Mouse (Mus musculus): ENCODE data around the gene Ubald1. TPM values are rescaled to one million over a fixed set of nuclear protein-coding genes. Genes with fewer than 3 reads are reported as not detected.
A peak's percentile ranks its signal among the peaks of the same experiment; 100 is the strongest.

Gene Ubald1
- polyA plus RNA-seq, 1 experiment from 2014 or later: 46.1 TPM

DNA sequence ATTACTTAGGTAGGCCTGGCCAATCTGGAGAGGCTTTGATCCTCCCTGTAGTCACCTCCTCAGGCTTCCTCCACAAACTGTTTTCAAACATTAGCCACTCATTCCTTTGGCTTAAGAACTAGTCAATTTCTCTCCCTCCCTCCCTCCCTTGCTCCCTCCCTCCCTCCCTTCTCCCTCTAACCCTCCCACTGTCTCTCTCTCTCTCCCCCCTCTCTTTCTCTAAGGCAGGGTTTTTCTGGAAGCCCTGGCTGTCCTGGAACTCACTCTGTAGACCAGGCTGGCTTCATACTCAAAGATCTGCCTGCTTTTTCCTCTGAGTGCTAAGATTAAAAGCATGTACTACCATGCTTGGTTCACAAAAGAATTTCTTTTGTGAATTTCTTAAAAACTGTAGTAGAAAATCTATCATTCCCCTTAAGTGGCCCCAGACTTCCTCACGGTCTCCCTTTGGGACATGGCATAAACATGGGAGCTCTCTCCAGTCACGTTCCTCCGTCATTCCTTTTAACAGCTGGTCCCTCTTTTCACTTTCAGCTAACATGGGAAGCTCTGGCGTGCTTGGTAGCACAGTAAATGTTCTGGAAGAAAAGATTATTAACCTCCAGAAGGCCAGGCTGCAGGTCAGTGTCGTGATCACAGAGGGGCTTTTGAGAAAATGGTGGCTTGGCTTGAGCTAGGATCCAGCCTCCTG, 29.0 kb downstream of the Ubald1 start:
- Histone ChIP-seq H3K36me3 (ENCODE audit: control insufficient read depth, insufficient read depth, low read length) (no peaks in the 10 kb centered on the region), H3K9ac (replicated peaks; ENCODE audit: low read depth, low read length) (no peak overlapping the region), H3K27ac (ENCODE audit: low read length) (peak overlapping the region; percentile 53; the same call in 1 of the 2 replicates), H3K4me3 (ENCODE audit: low read depth, low read length) (no peak overlapping the region), H3K27me3 (ENCODE audit: control insufficient read depth, insufficient read depth, low read length) (no peaks in the 10 kb centered on the region), H3K4me1 (ENCODE audit: control insufficient read depth, insufficient read depth, low read length) (peaks cover 7% of the 10 kb centered on the region; the same call in 1 of the 2 replicates), H3K9me3 (ENCODE audit: control insufficient read depth, low read depth, low read length) (no peaks in the 10 kb centered on the region), H3K4me2 (replicated peaks; ENCODE audit: low read depth, low read length) (no peak overlapping the region)
- no peak for ATAC-seq (ENCODE audit: insufficient number of reproducible peaks, insufficient read depth, low FRiP score, low read depth)
- WGBS: 37% methylated on average over 5 of the region's 5 CpGs

GRCm38 (mm10) chr16:4850361-4850760, 29.8 kb downstream of the Ubald1 start:
- H3K27ac ChIP-seq (ENCODE audit: low read length): peak overlapping the region; percentile 53; the same call in 1 of the 2 replicates

DNA sequence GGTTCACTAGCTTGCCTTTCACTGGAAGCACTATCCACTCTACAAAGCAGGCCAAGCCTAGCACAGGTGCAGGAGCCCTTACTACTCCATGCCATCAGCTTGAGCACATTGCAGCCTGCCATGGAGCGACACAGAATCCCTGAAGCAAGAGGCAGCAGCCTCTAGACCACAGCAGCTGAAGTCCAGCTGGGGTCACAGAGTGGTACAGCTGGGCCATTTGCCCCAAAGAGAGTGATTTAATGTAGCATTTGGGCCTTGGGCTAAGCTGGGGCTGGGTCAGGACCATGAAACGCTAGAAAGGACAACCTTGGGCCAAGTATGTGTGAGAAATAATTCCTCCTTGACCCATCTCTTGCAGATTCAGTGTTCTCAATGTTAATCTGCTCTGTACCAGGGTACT, 32.0 kb downstream of the Ubald1 start:
- no peak overlapping the region for H3K4me3 ChIP-seq (ENCODE audit: low read depth, low read length)
- H3K4me1 ChIP-seq (ENCODE audit: control insufficient read depth, insufficient read depth, low read length): peaks cover 7% of the 10 kb centered on the region; the same call in 1 of the 2 replicates
- no peaks in the 10 kb centered on the region for H3K27me3 ChIP-seq (ENCODE audit: control insufficient read depth, insufficient read depth, low read length)
- no peaks in the 10 kb centered on the region for H3K36me3 ChIP-seq (ENCODE audit: control insufficient read depth, insufficient read depth, low read length)
- no peak overlapping the region for H3K9ac ChIP-seq (replicated peaks; ENCODE audit: low read depth, low read length)
- ATAC-seq (ENCODE audit: insufficient number of reproducible peaks, insufficient read depth, low FRiP score, low read depth): no peak
- WGBS: 86% methylated on average over 2 of the region's 2 CpGs
- H3K4me2 ChIP-seq (replicated peaks; ENCODE audit: low read depth, low read length): no peak overlapping the region
- H3K27ac ChIP-seq (ENCODE audit: low read length): no peak overlapping the region
- no peaks in the 10 kb centered on the region for H3K9me3 ChIP-seq (ENCODE audit: control insufficient read depth, low read depth, low read length)

More at GRCm38 (mm10) chr16:4850361-4850760, 29.8 kb downstream of the Ubald1 start:
- Histone ChIP-seq H3K9ac (replicated peaks; ENCODE audit: low read depth, low read length) (no peak overlapping the region), H3K27me3 (ENCODE audit: control insufficient read depth, insufficient read depth, low read length) (no peaks in the 10 kb centered on the region), H3K4me1 (ENCODE audit: control insufficient read depth, insufficient read depth, low read length) (peaks cover 7% of the 10 kb centered on the region; the same call in 1 of the 2 replicates), H3K9me3 (ENCODE audit: control insufficient read depth, low read depth, low read length) (no peaks in the 10 kb centered on the region), H3K4me3 (ENCODE audit: low read depth, low read length) (no peak overlapping the region), H3K4me2 (replicated peaks; ENCODE audit: low read depth, low read length) (no peak overlapping the region), H3K36me3 (ENCODE audit: control insufficient read depth, insufficient read depth, low read length) (no peaks in the 10 kb centered on the region)
- WGBS: 69% methylated on average over 7 of the region's 7 CpGs
- ATAC-seq (ENCODE audit: insufficient number of reproducible peaks, insufficient read depth, low FRiP score, low read depth): no peak

DNA sequence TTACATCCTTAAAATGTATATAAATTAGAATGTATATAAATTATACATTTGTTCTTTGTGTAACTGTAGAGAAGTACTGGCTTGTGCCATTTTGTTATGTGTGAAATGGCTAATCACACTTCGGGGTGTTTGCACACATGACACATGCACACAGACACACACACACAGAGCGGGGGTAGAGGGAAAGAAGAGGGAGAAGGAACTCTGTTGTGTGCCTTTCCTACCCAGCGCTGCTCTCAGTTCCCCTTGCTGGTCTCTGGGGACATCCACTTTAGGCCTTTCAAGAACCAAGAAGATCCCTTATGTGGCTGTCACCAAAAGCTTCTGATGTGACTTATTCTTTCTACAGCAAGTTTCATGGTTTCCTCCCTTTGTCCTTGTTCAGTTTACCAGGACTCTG, 33.1 kb downstream of the Ubald1 start:
- Histone ChIP-seq H3K4me1 (ENCODE audit: control insufficient read depth, insufficient read depth, low read length) (peaks cover 7% of the 10 kb centered on the region; the same call in 1 of the 2 replicates), H3K4me3 (ENCODE audit: low read depth, low read length) (no peak overlapping the region), H3K27ac (ENCODE audit: low read length) (no peak overlapping the region), H3K27me3 (ENCODE audit: control insufficient read depth, insufficient read depth, low read length) (no peaks in the 10 kb centered on the region), H3K36me3 (ENCODE audit: control insufficient read depth, insufficient read depth, low read length) (no peaks in the 10 kb centered on the region), H3K9me3 (ENCODE audit: control insufficient read depth, low read depth, low read length) (no peaks in the 10 kb centered on the region), H3K9ac (replicated peaks; ENCODE audit: low read depth, low read length) (no peak overlapping the region), H3K4me2 (replicated peaks; ENCODE audit: low read depth, low read length) (no peak overlapping the region)
- WGBS: 88% methylated on average over 3 of the region's 3 CpGs
- ATAC-seq (ENCODE audit: insufficient number of reproducible peaks, insufficient read depth, low FRiP score, low read depth): no peak

DNA sequence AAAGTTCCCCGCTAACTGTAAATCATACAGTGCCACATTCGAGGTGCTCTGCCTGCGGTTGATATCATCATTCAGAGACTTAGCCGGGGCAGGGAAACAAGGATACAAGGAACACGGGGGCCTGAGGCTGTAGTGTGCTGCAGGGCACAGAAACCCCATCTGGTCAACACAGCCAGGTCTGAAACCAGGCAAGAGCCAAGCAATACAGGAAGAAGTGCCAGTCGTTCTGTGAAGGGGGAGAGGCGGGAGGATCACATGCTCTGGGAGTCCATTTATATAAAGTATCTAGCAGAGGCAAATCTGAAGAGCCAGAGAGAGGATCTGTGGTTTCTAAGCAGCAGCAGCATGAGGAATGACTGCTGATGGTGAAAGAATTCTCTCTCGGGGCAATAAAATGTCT, 39.9 kb downstream of the Ubald1 start:
- Histone ChIP-seq H3K27me3 (ENCODE audit: control insufficient read depth, insufficient read depth, low read length) (no peaks in the 10 kb centered on the region), H3K9me3 (ENCODE audit: control insufficient read depth, low read depth, low read length) (no peaks in the 10 kb centered on the region), H3K27ac (ENCODE audit: low read length) (no peak overlapping the region), H3K9ac (replicated peaks; ENCODE audit: low read depth, low read length) (no peak overlapping the region), H3K36me3 (ENCODE audit: control insufficient read depth, insufficient read depth, low read length) (no peaks in the 10 kb centered on the region), H3K4me1 (ENCODE audit: control insufficient read depth, insufficient read depth, low read length) (no peaks in the 10 kb centered on the region), H3K4me2 (replicated peaks; ENCODE audit: low read depth, low read length) (no peak overlapping the region), H3K4me3 (ENCODE audit: low read depth, low read length) (no peak overlapping the region)
- no peak for ATAC-seq (ENCODE audit: insufficient number of reproducible peaks, insufficient read depth, low FRiP score, low read depth)
- WGBS: 77% methylated on average over 8 of the region's 8 CpGs

- WGBS: 80% methylated on average over 3 of the region's 3 CpGs
Observed at GRCm38 (mm10) chr16:4839552-4839951, 40.6 kb downstream of the Ubald1 start.

DNA sequence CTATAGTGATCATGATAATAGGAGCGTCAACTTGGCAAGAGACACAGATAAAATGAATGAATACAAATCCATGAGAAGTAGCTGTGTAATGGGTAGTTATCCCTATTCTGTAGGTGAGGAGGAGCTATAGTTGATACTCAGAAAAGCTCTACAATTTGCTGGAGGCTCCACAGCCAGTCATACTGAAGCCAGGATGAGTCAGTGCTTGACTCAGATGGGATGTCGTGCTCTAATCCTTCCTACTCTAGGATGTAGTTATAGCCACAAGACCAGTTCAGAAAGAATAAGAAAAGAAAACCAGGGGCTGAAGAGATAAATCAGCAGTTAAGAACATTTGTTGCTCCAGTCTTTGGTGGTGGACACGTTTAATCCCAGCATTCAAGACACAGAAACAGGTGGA, 42.5 kb downstream of the Ubald1 start:
- H3K27ac ChIP-seq (ENCODE audit: low read length): no peak overlapping the region
- 79% methylated on average over 3 of the region's 3 CpGs for WGBS
- no peak overlapping the region for H3K4me3 ChIP-seq (ENCODE audit: low read depth, low read length)
- no peak overlapping the region for H3K4me2 ChIP-seq (replicated peaks; ENCODE audit: low read depth, low read length)
- H3K9ac ChIP-seq (replicated peaks; ENCODE audit: low read depth, low read length): no peak overlapping the region
- no peaks in the 10 kb centered on the region for H3K9me3 ChIP-seq (ENCODE audit: control insufficient read depth, low read depth, low read length)
- H3K36me3 ChIP-seq (ENCODE audit: control insufficient read depth, insufficient read depth, low read length): no peaks in the 10 kb centered on the region
- no peaks in the 10 kb centered on the region for H3K27me3 ChIP-seq (ENCODE audit: control insufficient read depth, insufficient read depth, low read length)
- no peak for ATAC-seq (ENCODE audit: insufficient number of reproducible peaks, insufficient read depth, low FRiP score, low read depth)
- no peaks in the 10 kb centered on the region for H3K4me1 ChIP-seq (ENCODE audit: control insufficient read depth, insufficient read depth, low read length)

More at GRCm38 (mm10) chr16:4839552-4839951, 40.6 kb downstream of the Ubald1 start:
- Histone ChIP-seq H3K27ac (ENCODE audit: low read length) (no peak overlapping the region), H3K36me3 (ENCODE audit: control insufficient read depth, insufficient read depth, low read length) (no peaks in the 10 kb centered on the region), H3K4me1 (ENCODE audit: control insufficient read depth, insufficient read depth, low read length) (no peaks in the 10 kb centered on the region), H3K4me2 (replicated peaks; ENCODE audit: low read depth, low read length) (no peak overlapping the region), H3K9ac (replicated peaks; ENCODE audit: low read depth, low read length) (no peak overlapping the region), H3K27me3 (ENCODE audit: control insufficient read depth, insufficient read depth, low read length) (no peaks in the 10 kb centered on the region), H3K9me3 (ENCODE audit: control insufficient read depth, low read depth, low read length) (no peaks in the 10 kb centered on the region), H3K4me3 (ENCODE audit: low read depth, low read length) (no peak overlapping the region)
- ATAC-seq (ENCODE audit: insufficient number of reproducible peaks, insufficient read depth, low FRiP score, low read depth): no peak

GRCm38 (mm10) chr16:4835191-4835590, 44.9 kb downstream of the Ubald1 start, which contains the start of gene 4930562C15Rik:
Gene 4930562C15Rik (plus strand): TSS chr16:4835416.
- Histone ChIP-seq H3K27ac (ENCODE audit: low read length) (no peak within 1 kb of the TSS), H3K27me3 (ENCODE audit: control insufficient read depth, insufficient read depth, low read length) (no peaks in the 10 kb centered on the region)
- ATAC-seq (ENCODE audit: insufficient number of reproducible peaks, insufficient read depth, low FRiP score, low read depth): no peak

DNA sequence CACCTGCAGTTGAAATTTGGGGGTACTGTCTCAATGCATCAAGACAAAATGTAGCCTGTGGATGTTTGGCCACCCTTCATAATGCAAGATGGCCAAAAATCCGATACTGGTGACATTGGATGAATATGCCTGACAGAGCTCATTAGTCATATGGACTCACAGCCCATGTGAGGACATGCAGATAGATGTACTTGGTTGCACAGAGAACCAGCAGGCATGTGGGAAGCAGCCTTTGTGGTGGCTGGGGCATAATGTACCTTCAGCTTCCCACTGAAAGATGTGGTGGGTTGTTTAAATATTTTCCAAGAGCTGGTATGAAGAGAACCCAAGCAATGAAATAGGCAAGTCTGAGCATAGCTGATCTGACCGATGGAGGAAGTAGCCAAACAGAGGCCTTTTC, 46.3 kb downstream of the Ubald1 start:
- Histone ChIP-seq H3K27ac (ENCODE audit: low read length) (no peak overlapping the region), H3K36me3 (ENCODE audit: control insufficient read depth, insufficient read depth, low read length) (no peaks in the 10 kb centered on the region), H3K4me1 (ENCODE audit: control insufficient read depth, insufficient read depth, low read length) (no peaks in the 10 kb centered on the region), H3K4me2 (replicated peaks; ENCODE audit: low read depth, low read length) (no peak overlapping the region), H3K4me3 (ENCODE audit: low read depth, low read length) (no peak overlapping the region), H3K9me3 (ENCODE audit: control insufficient read depth, low read depth, low read length) (no peaks in the 10 kb centered on the region), H3K9ac (replicated peaks; ENCODE audit: low read depth, low read length) (no peak overlapping the region), H3K27me3 (ENCODE audit: control insufficient read depth, insufficient read depth, low read length) (no peaks in the 10 kb centered on the region)
- WGBS: 71% methylated on average over 2 of the region's 2 CpGs
- no peak for ATAC-seq (ENCODE audit: insufficient number of reproducible peaks, insufficient read depth, low FRiP score, low read depth)

More at GRCm38 (mm10) chr16:4835191-4835590, 44.9 kb downstream of the Ubald1 start, which contains the start of gene 4930562C15Rik:
- no peak within 1 kb of the TSS for H3K9ac ChIP-seq (replicated peaks; ENCODE audit: low read depth, low read length)
- no peak within 1 kb of the TSS for H3K4me3 ChIP-seq (ENCODE audit: low read depth, low read length)
- WGBS: 88% methylated on average over 3 of the region's 3 CpGs
- H3K9me3 ChIP-seq (ENCODE audit: control insufficient read depth, low read depth, low read length): no peaks in the 10 kb centered on the region
- no peak within 1 kb of the TSS for H3K4me2 ChIP-seq (replicated peaks; ENCODE audit: low read depth, low read length)
- H3K4me1 ChIP-seq (ENCODE audit: control insufficient read depth, insufficient read depth, low read length): no peaks in the 10 kb centered on the region
- H3K36me3 ChIP-seq (ENCODE audit: control insufficient read depth, insufficient read depth, low read length): no peaks in the 10 kb centered on the region
